Mouse (Mus musculus) heart, adult 2 months (tissue): ENCODE results near the gene Hadh. TPM values are rescaled to one million over a fixed set of nuclear protein-coding genes. Genes with fewer than 3 reads are reported as not detected.

Experiments
- DNase-seq, 2 experiments: peaks; one replicate each; pipeline ENCODE4 v3.0.0; 2021
- H3K27ac ChIP-seq: fragments of 200-600 bp; 2 replicates; pipeline ENCODE4 v1.8.1; 2022
- H3K27me3 ChIP-seq: fragments of 200-500 bp; 2 replicates; pipeline ENCODE4 v1.6.1; 2012; ENCODE audit warnings: mild to moderate bottlenecking, low read length, inconsistent platforms, mixed read lengths; ENCODE audit not compliant: control insufficient read depth, insufficient read depth
- H3K36me3 ChIP-seq: fragments of 200-500 bp; 2 replicates; pipeline ENCODE4 v1.6.1; 2012; ENCODE audit warnings: low read length, inconsistent platforms; ENCODE audit not compliant: control insufficient read depth, insufficient read depth
- H3K4me1 ChIP-seq: fragments of 200-500 bp; 2 replicates; pipeline ENCODE4 v1.6.1; 2011; ENCODE audit warnings: low read length; ENCODE audit not compliant: control insufficient read depth, insufficient read depth
- H3K4me3 ChIP-seq: fragments of 200-600 bp; 2 replicates; pipeline ENCODE4 v1.8.1; 2022
- H3K79me2 ChIP-seq: fragments of 200-500 bp; replicated peaks from 2 replicates; pipeline ENCODE4 v1.6.1; 2012; ENCODE audit warnings: mild to moderate bottlenecking, inconsistent platforms, low read length, moderate library complexity, mixed read lengths; ENCODE audit not compliant: control insufficient read depth, insufficient read depth
- H3K9ac ChIP-seq: fragments of 200-500 bp; 2 replicates; pipeline ENCODE4 v1.6.1; 2012; ENCODE audit warnings: low read depth, mild to moderate bottlenecking, control low read depth, inconsistent platforms, low read length, mixed read lengths
- CTCF ChIP-seq: fragments of 200-600 bp; IDR thresholded peaks from 2 replicates; pipeline ENCODE4 v1.8.1; 2022; ENCODE audit warnings: antibody characterized with exemption, mild to moderate bottlenecking, moderate library complexity
- EP300 ChIP-seq: fragments of 200-500 bp; IDR thresholded peaks from 2 replicates; pipeline ENCODE4 v1.6.1; 2011; ENCODE audit warnings: low read depth, low read length, control low read depth; ENCODE audit not compliant: insufficient read depth
- POLR2A ChIP-seq: fragments of 200-500 bp; IDR thresholded peaks from 2 replicates; pipeline ENCODE4 v1.6.1; 2011; ENCODE audit warnings: mild to moderate bottlenecking, low read depth, low read length, control low read depth; ENCODE audit not compliant: insufficient read depth
- WGBS: fragments of 180-500 bp; shearing (Covaris S2); methylation state at CpG from one replicate; pipeline ENCODE4 v1.1.7; 2018; 5-methylcytosine and 5-hydroxymethylcytosine counted together
- intact Hi-C: fragments of 180-260 bp; cut with DNase I; formaldehyde crosslinking; loops from one replicate; pipeline ENCODE4 v1.15.1; 2025
- polyA plus RNA-seq: library from polyadenylated mRNA; depleted of rRNA; stranded (reverse); fragments of >200 nt; gene quantifications from 2 replicates; pipeline ENCODE4 v1.2.3, GENCODE M21; 2012
- total RNA-seq, 2 experiments: library from RNA; stranded (reverse); gene quantifications; 2 replicates each; pipeline ENCODE4 v1.2.3; 2021

Gene Hadh
- total and polyA plus RNA-seq, 3 experiments = 619 to 774 (median 648) TPM

DNA sequence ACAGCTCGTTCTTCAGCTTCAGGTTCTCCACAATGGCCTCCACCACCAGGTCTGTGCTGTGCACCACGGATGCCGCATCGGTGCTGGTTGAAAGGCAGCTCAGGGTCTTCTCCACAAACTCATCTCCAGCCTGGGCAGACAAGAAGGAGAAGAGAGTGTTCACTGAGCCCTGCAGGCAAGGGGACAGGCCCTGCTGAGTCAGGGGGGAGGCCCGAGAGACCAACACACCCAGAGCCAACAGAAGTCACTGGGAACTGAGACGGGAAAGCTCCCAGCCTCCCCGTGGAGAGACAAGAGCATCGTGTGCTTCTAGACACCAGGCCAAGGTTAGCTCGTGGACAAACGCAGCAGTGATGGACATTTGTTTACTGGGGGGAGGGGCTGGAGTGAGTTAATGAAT, 23.5 kb downstream of the Hadh start:
- Histone ChIP-seq H3K36me3 (no peaks in the 10 kb centered on the region), H3K4me3 (no peak overlapping the region), H3K4me1 (peaks cover 15% of the 10 kb centered on the region), H3K9ac (no peak overlapping the region), H3K27ac (no peak overlapping the region), H3K79me2 (no peaks in the 10 kb centered on the region), H3K27me3 (no peaks in the 10 kb centered on the region)
- no peak for TF ChIP-seq EP300
- TF ChIP-seq POLR2A = no peak
- TF ChIP-seq CTCF = no peak
- DNase-seq = no peak
- WGBS = 80% methylated on average over 10 of the region's 10 CpGs
- intact Hi-C loops = no loop called here

DNA sequence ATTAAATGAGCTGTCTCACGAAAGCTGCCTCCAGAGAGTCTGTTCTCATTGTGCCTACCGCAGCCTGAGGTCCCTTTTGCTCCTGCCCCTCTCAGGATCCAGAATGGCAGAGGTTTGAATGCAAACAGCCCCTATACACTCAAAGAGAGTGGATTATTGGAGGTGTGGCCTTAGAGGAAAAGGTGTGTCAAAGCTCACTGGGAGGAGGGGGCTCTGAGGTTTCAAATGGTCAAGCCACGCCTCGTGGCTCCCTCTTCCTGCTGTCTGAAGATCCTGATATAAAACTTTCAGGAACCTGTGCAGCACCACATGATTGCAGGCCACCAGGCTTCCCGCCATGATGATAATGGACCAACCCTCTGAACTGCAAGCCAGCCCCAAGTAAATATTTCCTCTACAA, 24.1 kb downstream of the Hadh start:
- intact Hi-C loops = no loop called here
- H3K27ac ChIP-seq = no peak overlapping the region; the same call in 1 of the 2 replicates
- TF ChIP-seq CTCF (no peak), EP300 (no peak), POLR2A (no peak)
- H3K79me2 ChIP-seq = no peaks in the 10 kb centered on the region
- H3K4me3 ChIP-seq = no peak overlapping the region
- DNase-seq = no peak
- H3K9ac ChIP-seq = no peak overlapping the region
- H3K36me3 ChIP-seq = no peaks in the 10 kb centered on the region
- 84% methylated on average over 5 of the region's 5 CpGs for WGBS
- H3K27me3 ChIP-seq = no peaks in the 10 kb centered on the region
- peaks cover 15% of the 10 kb centered on the region for H3K4me1 ChIP-seq

DNA sequence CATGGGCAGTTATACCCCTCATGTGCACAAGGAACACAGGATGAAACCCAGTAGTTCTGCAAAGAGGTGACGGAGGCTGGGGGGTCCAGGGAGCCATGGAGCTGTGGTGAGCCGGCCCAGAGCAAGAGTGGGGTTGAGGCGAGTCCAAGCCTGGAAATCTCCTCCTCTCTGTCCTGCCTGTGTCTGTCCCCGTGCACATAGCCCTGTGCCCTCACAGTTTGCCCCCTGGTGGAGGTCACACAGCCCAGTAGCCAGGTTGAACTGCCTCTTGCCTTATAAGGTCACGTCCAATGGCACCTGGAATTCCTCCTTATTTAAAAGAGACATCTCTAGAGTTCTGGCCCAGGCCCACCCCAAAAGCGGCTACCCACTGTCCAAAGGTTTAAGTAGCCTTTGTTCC, 24.5 kb downstream of the Hadh start:
- Histone ChIP-seq H3K27me3 (no peaks in the 10 kb centered on the region), H3K27ac (peak overlapping the region; percentile 85; the same call in 1 of the 2 replicates), H3K4me1 (peaks cover 12% of the 10 kb centered on the region), H3K36me3 (no peaks in the 10 kb centered on the region), H3K9ac (no peak overlapping the region), H3K79me2 (no peaks in the 10 kb centered on the region), H3K4me3 (no peak overlapping the region)
- no peak for DNase-seq
- TF ChIP-seq POLR2A (no peak), CTCF (no peak), EP300 (no peak)
- 73% methylated on average over 6 of the region's 6 CpGs for WGBS
- intact Hi-C loops = no loop called here

DNA sequence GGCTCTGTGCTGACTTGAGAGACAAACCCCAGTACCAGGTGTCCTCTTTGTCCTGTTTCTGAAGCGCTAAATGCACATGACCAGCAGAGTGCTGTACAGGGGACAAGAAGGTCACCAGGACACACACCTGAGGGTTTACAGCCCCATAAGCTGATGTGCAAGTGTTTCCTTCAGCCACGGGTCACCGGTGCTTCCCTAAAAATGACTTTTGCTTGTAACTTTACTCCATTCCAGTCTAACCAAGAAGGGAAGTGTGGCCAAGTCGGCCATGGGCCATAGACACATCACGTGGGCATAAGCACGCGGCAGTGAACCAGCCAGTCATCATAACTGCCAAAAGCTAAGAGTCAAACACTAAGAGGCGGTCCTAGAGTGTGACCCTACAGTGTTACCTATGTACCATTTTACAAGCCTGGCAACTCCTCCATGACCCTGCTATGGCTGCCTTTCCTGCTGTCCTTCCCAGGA, 25.3 kb downstream of the Hadh start:
- Histone ChIP-seq H3K9ac (no peak overlapping the region), H3K79me2 (no peaks in the 10 kb centered on the region), H3K4me3 (no peak overlapping the region), H3K27me3 (no peaks in the 10 kb centered on the region), H3K36me3 (no peaks in the 10 kb centered on the region), H3K27ac (peak overlapping the region; percentile 85), H3K4me1 (peaks cover 11% of the 10 kb centered on the region)
- 67% methylated on average over 8 of the region's 8 CpGs for WGBS
- TF ChIP-seq CTCF (no peak), POLR2A (no peak), EP300 (no peak; the same call in 1 of the 2 replicates)
- DNase-seq = peak; percentile 52 to 67
- intact Hi-C loops = no loop called here

DNA sequence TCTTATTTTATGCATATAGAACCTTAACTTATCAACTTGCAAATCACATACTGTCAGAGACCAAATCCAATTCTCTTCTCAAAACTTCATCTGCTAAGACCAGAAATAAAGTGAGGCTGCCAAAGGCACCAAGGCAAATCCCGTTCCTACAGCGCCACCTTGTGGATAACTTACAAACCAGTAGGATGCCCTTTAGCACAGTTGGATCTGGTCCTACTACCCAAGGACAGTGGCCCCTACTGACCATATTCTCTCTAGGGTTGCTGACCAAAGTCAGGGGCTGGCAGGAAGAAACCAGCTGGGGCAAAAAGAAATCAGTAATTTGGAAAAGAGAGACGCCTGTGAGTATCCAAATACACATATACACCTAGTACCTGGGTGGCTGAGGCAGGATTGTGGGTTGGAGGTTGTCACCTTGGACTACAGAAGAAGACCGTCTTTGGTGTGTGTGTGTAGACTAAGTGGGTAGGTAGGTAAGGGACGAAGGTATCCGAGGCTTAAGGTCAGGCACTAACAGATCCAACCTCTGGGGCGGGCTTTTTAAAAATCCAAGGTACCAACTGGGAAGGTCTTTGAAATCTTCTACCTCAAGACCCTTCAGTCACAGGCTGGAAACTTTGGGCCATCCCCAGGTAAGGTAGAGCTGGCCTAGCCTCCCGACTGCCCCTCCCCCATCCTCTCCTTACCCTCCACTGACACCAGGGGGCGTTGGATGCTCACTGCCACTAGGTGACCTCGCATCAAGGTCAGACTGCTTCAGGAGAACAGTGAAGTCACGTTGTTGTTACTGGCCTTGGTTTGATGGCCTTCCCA, 25.9 kb downstream of the Hadh start:
- no peaks in the 10 kb centered on the region for H3K36me3 ChIP-seq
- peak overlapping the region; percentile 85 for H3K27ac ChIP-seq
- WGBS = 44% methylated on average over 11 of the region's 11 CpGs

More for the DNA sequence above, 25.9 kb downstream of the Hadh start:
- intact Hi-C loops = no loop called here
- H3K9ac ChIP-seq = no peak overlapping the region
- DNase-seq = peak; percentile 56 to 69
- no peaks in the 10 kb centered on the region for H3K27me3 ChIP-seq
- TF ChIP-seq POLR2A (no peak), EP300 (peak; percentile 73; the same call in 1 of the 2 replicates), CTCF (peak; percentile 71)
- no peaks in the 10 kb centered on the region for H3K79me2 ChIP-seq
- no peak overlapping the region for H3K4me3 ChIP-seq
- H3K4me1 ChIP-seq = peaks cover 9% of the 10 kb centered on the region
